Mouse (Mus musculus): ENCODE data around the gene Tra2b.

DNA sequence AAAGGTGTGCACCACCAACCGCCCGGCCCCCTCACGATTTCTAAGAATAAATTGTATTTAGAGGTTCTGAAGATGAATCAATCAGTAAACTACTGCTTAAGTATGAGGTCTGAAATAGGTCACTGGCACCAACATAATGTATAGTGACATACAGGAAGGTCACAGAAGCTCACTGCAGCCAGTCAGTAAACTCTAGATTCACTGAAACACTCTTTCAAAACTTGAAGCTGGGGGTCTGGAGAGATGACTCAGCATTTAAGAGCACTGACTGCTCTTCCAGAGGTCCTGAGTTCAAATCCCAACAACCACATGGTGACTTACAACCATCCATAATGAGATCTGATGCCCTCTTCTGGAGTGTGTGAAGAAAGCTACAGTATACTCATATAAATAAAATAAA lies 16.1 kb downstream of the Tra2b start:
- no peak for TF ChIP-seq CTCF (IDR thresholded peaks at IDR 0.05; ENCODE audit: insufficient read depth, low read depth, low read length)
- no peak for TF ChIP-seq POLR2A (IDR thresholded peaks at IDR 0.05; ENCODE audit: insufficient read depth, low read depth, low read length)
